Mouse (Mus musculus) intestine, postnatal 0 days (tissue): ENCODE results near the gene Cenpb. TPM values are rescaled to one million over a fixed set of nuclear protein-coding genes. Genes with fewer than 3 reads are reported as not detected.

Experiments
- ATAC-seq: fragments of 200-750 bp; cut with Nextera tagmentation; 2 replicates; pipeline ENCODE4 v1.8.0; 2017; ENCODE audit warnings: mild to moderate bottlenecking, moderate TSS enrichment, moderate library complexity
- H3K27ac ChIP-seq: fragments of 300-500 bp; sonication (generic); 2 replicates; pipeline ENCODE4 v1.5.1; 2014; ENCODE audit warnings: mild to moderate bottlenecking, low read depth, low read length, moderate library complexity
- H3K27me3 ChIP-seq: fragments of 300-500 bp; sonication (generic); replicated peaks from 2 replicates; pipeline ENCODE4 v1.6.1; 2014; ENCODE audit warnings: low read length, mixed read lengths; ENCODE audit not compliant: control insufficient read depth, insufficient read depth
- H3K36me3 ChIP-seq: fragments of 300-500 bp; sonication (generic); 2 replicates; pipeline ENCODE4 v1.6.1; 2014; ENCODE audit warnings: mild to moderate bottlenecking, moderate library complexity; ENCODE audit not compliant: control insufficient read depth, insufficient read depth
- H3K4me1 ChIP-seq: fragments of 300-500 bp; sonication (generic); replicated peaks from 2 replicates; pipeline ENCODE4 v1.6.1; 2014; ENCODE audit warnings: antibody characterized with exemption, low read length, mixed read lengths; ENCODE audit not compliant: control insufficient read depth, insufficient read depth
- H3K4me2 ChIP-seq: fragments of 300-500 bp; sonication (generic); replicated peaks from 2 replicates; pipeline ENCODE4 v1.6.1; 2014; ENCODE audit warnings: low read depth, mild to moderate bottlenecking, moderate library complexity
- H3K4me3 ChIP-seq: fragments of 300-500 bp; sonication (generic); 2 replicates; pipeline ENCODE4 v1.5.1; 2014; ENCODE audit warnings: low read depth, low read length
- H3K9ac ChIP-seq: fragments of 300-500 bp; sonication (generic); 2 replicates; pipeline ENCODE4 v1.6.1; 2014; ENCODE audit warnings: mild to moderate bottlenecking, low read depth, low read length
- H3K9me3 ChIP-seq: fragments of 300-500 bp; sonication (generic); 2 replicates; pipeline ENCODE4 v1.6.1; 2016; ENCODE audit warnings: mixed run types; ENCODE audit not compliant: control insufficient read depth
- CTCF ChIP-seq: sonication (generic); IDR thresholded peaks from 2 replicates; pipeline ENCODE4 v1.5.1; 2016; ENCODE audit warnings: low read depth, mild to moderate bottlenecking, control low read depth, antibody characterized with exemption, moderate library complexity
- WGBS: fragments of 180-500 bp; shearing (Covaris S2); extraction: QIAGEN DNeasy Blood & Tissue Kit; methylation state at CpG from one replicate; pipeline ENCODE4 v1.1.7; 2014; 5-methylcytosine and 5-hydroxymethylcytosine counted together
- polyA plus RNA-seq: library from polyadenylated mRNA; unstranded; fragments of >200 nt; fragmentation: Nextera tagmentation; extraction: Ambion mirVana; gene quantifications from 2 replicates; pipeline ENCODE4 v1.2.1, GENCODE M21; 2015

Gene Cenpb
- polyA plus RNA-seq, 1 experiment from 2014 or later, result 15.9 TPM

DNA sequence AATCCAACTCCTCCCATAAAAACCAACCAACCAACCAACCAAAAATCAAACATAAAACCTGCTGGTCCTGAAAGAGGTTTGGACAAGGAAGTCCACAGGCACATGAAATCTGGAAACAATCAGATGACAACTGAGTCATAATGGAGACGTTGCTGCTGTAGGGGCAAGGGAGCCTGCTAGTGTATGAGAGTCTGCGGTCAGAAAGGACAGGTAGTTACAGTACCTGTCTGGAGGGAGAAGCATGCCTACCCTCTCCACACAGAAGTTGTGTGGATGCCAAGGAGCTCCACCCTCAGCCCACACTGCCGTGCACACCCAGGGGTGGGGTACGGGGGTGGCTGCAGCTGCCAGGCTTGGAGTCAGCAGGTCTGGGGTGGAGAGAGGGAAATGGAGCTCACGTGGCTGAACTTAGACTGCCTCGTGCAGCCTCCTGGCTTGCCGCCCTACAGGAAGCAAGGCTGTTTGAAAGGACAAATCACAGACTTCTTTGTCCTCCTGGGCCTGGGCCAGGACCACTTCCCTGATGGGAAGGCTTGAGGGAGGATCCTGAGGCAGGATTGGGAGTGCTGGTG is 24.6 kb upstream of the Cenpb start:
- Histone ChIP-seq H3K4me3 (no peak overlapping the region), H3K4me2 (peak overlapping the region; percentile 25; the same call in 1 of the 2 replicates), H3K36me3 (no peaks in the 10 kb centered on the region), H3K4me1 (peaks cover 12% of the 10 kb centered on the region), H3K9ac (0 out of 2 replicates have a peak overlapping the region, but pooled peaks have one; percentile 18), H3K27me3 (no peaks in the 10 kb centered on the region), H3K27ac (peak overlapping the region; percentile 87), H3K9me3 (no peaks in the 10 kb centered on the region)
- WGBS, result 7% methylated on average over 7 of the region's 7 CpGs
- peak; percentile 95 for ATAC-seq
- TF ChIP-seq CTCF, result no peak; the same call in 1 of the 2 replicates

DNA sequence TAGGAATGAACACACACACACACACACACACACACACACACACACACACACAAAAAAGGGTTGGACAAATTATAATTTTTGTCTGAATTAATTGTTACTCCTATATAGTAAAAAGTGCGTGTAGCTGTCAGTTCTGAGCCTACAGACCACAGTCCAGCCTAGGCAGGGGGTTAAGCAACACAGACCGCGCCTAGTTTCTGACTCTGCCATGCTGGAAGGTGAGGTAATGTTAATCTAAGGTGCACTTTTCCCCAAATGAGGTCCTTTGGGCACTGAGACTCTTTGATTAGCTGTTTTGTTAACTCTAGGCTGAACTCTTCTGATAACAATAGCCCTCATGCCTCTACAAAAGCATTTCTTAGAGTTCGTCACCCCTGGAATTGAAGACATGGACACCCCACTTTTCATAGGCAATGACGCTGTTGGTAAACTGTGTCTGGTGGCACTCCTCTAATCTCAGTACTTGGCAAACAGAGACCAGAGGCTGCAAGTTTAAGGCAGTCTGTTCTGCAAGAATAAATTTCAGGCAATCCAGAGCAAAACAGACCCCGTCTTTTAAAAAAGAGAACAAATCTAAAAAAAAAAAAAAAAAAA is 24.0 kb upstream of the Cenpb start:
- Histone ChIP-seq H3K36me3 (no peaks in the 10 kb centered on the region; the same call in 1 of the 2 replicates), H3K9ac (no peak overlapping the region), H3K4me3 (no peak overlapping the region), H3K4me2 (no peak overlapping the region), H3K9me3 (no peaks in the 10 kb centered on the region), H3K27me3 (no peaks in the 10 kb centered on the region), H3K4me1 (peaks cover 9% of the 10 kb centered on the region; the same call in 1 of the 2 replicates), H3K27ac (peak overlapping the region; percentile 87; the same call in 1 of the 2 replicates)
- ATAC-seq, result peak; percentile 43; the same call in 1 of the 2 replicates
- no peak for TF ChIP-seq CTCF
- 73% methylated on average over 6 of the region's 6 CpGs for WGBS

DNA sequence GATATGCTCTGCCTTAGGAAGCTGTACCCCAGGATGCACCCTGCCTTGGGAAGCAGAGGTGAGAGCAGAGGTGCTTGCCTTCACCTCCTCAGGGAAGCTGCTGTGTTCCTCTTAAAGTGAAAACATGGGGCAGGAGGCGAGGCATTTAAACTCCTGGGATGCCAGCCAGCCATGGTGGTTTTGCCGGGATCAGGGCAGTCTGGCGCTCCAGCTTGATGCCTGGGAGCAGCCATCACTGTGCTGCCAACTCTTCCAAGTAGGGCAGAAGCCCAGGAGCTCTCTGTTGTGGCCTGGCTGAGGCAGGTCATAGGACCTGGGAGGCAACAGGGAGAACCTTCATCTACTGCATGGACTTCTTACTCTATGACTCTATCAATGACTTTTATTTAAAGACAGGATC is 21.4 kb upstream of the Cenpb start:
- Histone ChIP-seq H3K27me3 (no peaks in the 10 kb centered on the region), H3K36me3 (peaks cover 14% of the 10 kb centered on the region), H3K4me2 (no peak overlapping the region), H3K4me3 (no peak overlapping the region), H3K4me1 (peaks cover 9% of the 10 kb centered on the region; the same call in 1 of the 2 replicates), H3K27ac (no peak overlapping the region), H3K9ac (no peak overlapping the region), H3K9me3 (no peaks in the 10 kb centered on the region)
- TF ChIP-seq CTCF, result no peak
- ATAC-seq, result no peak
- 94% methylated on average over 3 of the region's 3 CpGs for WGBS

DNA sequence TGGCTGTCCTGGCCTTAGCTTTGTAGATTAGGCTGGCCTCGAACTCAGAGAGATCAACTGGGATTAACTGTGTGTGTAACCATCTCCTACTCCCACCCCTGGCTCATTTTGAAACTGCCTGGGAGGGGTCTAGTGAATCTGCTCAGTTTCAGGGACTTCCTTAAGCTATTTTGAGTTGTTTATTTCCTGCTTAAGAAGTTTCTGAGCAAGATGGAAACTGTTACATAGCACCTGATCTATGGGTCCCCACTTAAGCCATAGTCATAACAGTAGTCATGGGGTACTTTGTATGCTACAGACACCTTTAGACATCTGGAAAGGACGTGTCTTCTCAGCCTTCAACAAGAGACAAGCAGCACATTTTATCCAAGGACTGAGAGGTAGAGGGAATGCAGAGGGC is 20.8 kb upstream of the Cenpb start:
- Histone ChIP-seq H3K9me3 (no peaks in the 10 kb centered on the region), H3K36me3 (peaks cover 14% of the 10 kb centered on the region), H3K27me3 (no peaks in the 10 kb centered on the region), H3K4me3 (no peak overlapping the region), H3K9ac (no peak overlapping the region), H3K4me1 (peaks cover 9% of the 10 kb centered on the region; the same call in 1 of the 2 replicates), H3K27ac (no peak overlapping the region), H3K4me2 (no peak overlapping the region)
- no peak for TF ChIP-seq CTCF
- no peak for ATAC-seq
- WGBS, result 75% methylated on average over 2 of the region's 2 CpGs

DNA sequence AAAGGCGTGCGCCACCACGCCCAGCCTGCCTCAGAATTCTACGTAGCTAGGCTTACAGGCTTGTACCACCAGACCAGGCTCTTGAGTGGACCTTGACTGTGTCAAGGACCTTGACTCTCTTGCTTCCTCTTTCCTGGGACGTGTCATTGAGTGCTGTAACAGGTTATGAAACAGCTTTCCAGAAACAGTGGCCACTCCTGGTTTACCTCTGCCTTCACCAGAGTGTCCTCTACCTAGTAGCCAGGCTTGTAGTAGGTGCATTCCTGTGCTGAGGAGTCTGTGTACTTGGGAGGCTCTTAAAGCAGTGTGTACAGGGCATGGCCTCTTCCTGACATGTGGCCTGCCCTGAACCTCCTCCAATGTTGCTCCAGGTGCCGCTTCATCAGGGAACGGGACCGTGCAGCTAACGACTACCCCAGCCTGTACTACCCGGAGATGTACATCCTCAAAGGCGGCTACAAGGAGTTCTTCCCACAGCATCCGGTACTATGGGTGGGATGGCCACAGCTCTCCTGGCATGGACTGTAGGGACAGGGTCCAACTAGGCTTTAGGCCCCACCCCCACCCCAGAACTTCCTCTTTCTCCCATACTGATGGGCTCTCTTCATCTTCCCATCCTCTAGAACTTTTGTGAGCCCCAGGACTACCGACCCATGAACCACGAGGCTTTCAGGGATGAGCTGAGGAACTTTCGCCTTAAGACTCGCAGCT is 16.9 kb upstream of the Cenpb start:
- no peak overlapping the region for H3K27ac ChIP-seq
- H3K9me3 ChIP-seq, result no peaks in the 10 kb centered on the region
- peak; percentile 32; the same call in 1 of the 2 replicates for ATAC-seq
- 87% methylated on average over 16 of the region's 16 CpGs for WGBS
- H3K4me2 ChIP-seq, result no peak overlapping the region
- H3K27me3 ChIP-seq, result no peaks in the 10 kb centered on the region
- no peaks in the 10 kb centered on the region for H3K4me1 ChIP-seq
- peaks cover 34% of the 10 kb centered on the region for H3K36me3 ChIP-seq
- no peak for TF ChIP-seq CTCF
- no peak overlapping the region for H3K9ac ChIP-seq
- no peak overlapping the region for H3K4me3 ChIP-seq

DNA sequence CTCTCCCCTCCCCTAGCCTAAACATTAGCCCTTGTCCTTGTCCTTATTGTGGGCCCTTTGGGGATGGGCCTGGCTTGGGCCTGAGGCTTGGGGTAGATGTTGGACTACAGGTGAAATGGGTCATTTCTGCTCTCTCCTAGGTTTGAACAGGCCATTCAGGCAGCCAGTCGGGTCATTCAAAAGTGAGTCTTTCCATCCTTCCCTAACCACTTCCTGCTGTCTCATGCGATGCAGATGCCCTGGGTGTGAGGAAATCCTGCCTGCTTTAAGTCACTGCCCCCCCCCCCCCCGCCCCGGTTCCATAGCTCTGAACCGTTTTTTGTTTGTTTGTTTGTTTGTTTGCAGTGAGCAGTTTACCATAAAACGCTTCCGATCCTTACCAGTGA is 11.1 kb upstream of the Cenpb start:
- H3K27me3 ChIP-seq, result no peaks in the 10 kb centered on the region
- TF ChIP-seq CTCF, result no peak
- no peak overlapping the region for H3K27ac ChIP-seq
- H3K4me3 ChIP-seq, result no peak overlapping the region
- H3K4me2 ChIP-seq, result no peak overlapping the region
- peaks cover 3% of the 10 kb centered on the region; the same call in 1 of the 2 replicates for H3K4me1 ChIP-seq
- H3K9me3 ChIP-seq, result no peaks in the 10 kb centered on the region
- 76% methylated on average over 7 of the region's 7 CpGs for WGBS
- H3K36me3 ChIP-seq, result peaks cover 26% of the 10 kb centered on the region
- no peak overlapping the region for H3K9ac ChIP-seq
- no peak for ATAC-seq
